14 mouse cellular contexts compared by ENCODE assay signal in the genomic region with DNA sequence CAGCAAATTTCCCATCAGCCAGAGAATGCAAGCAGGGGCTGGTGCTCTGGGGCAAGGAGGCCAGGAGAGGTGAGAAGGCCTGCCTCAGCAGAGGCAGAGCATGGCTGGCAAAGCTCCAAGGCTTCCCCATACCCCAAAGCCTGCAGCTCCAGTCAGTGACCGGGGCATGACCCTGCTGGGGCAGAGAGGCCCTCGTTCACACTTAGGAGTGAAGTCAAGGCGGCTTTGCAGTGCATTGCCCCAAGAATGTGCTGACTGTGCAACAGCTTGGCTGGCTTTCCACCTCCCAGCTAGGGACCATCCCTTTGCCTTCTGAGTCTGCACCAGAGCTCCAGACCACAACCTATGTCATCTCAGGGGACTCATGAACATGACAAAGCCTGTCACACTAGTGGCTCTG.
A peak's percentile ranks its signal among the peaks of the same experiment; 100 is the strongest.
DNase-seq lines count a peak whose midpoint lies in the region; ATAC-seq and TF ChIP-seq lines count a peak whose summit lies in the region.
"Had no signal": no experiment of that assay in that cellular context is flagged by ENCODE, and none has a peak within 500 bp of the region (broad histone marks: within the 10 kb centered on the region; RNA-seq: fewer than 3 reads in every experiment).

No protein-coding gene starts in this region.

- H3K27ac ChIP-seq in intestine, embryonic 15.5 days = no peak overlapping the region
- H3K27ac ChIP-seq in intestine, postnatal 0 days (ENCODE audit: low read depth, low read length) = no peak overlapping the region
- H3K27ac ChIP-seq: hindbrain, embryonic 12.5 days; layer of hippocampus, adult 2 months; limb, embryonic 12.5 days; stomach, postnatal 0 days had no signal

- H3K4me2 ChIP-seq in intestine, embryonic 15.5 days (replicated peaks) = no peak overlapping the region
- no peak overlapping the region for H3K4me2 ChIP-seq in intestine, postnatal 0 days (replicated peaks; ENCODE audit: low read depth)
- H3K4me2 ChIP-seq: hindbrain, embryonic 12.5 days; limb, embryonic 12.5 days had no signal

- no peak overlapping the region for H3K4me3 ChIP-seq in intestine, embryonic 15.5 days (replicated peaks)
- H3K4me3 ChIP-seq in intestine, postnatal 0 days (ENCODE audit: low read depth, low read length) = no peak overlapping the region
- H3K4me3 ChIP-seq: hindbrain, embryonic 12.5 days; layer of hippocampus, adult 2 months; limb, embryonic 12.5 days; megakaryocyte, embryonic 14.5 days; myocyte had no signal

- H3K4me1 ChIP-seq in intestine, embryonic 15.5 days (replicated peaks) = peaks cover 4% of the 10 kb centered on the region; the same call in 1 of the 2 replicates
- no peaks in the 10 kb centered on the region for H3K4me1 ChIP-seq in intestine, postnatal 0 days (replicated peaks; ENCODE audit: control insufficient read depth, insufficient read depth, low read length)
- H3K4me1 ChIP-seq: megakaryocyte, embryonic 14.5 days had no signal

- no peak overlapping the region for H3K9ac ChIP-seq in intestine, embryonic 15.5 days
- H3K9ac ChIP-seq in intestine, postnatal 0 days (ENCODE audit: low read depth, low read length) = no peak overlapping the region
- H3K9ac ChIP-seq: hindbrain, embryonic 12.5 days; limb, embryonic 12.5 days had no signal

- 33% methylated on average over 3 of the region's 3 CpGs for WGBS in intestine, embryonic 15.5 days
- 42% methylated on average over 3 of the region's 3 CpGs for WGBS in intestine, postnatal 0 days

- no peaks in the 10 kb centered on the region for H3K36me3 ChIP-seq in intestine, embryonic 15.5 days
- H3K36me3 ChIP-seq in intestine, postnatal 0 days (ENCODE audit: control insufficient read depth, insufficient read depth) = no peaks in the 10 kb centered on the region
- H3K36me3 ChIP-seq: hindbrain, embryonic 12.5 days; limb, embryonic 12.5 days had no signal

- peak; percentile 60 for DNase-seq in embryo, embryonic 10 days (ENCODE audit: low spot score)
- no peak for DNase-seq in embryo, embryonic 10.5 days (ENCODE audit: low spot score)
- DNase-seq in embryo, embryonic 11 days = peak; percentile 37
- DNase-seq in kidney, postnatal 10 days = peak; percentile 83
- no peak for DNase-seq in gastrocnemius, postnatal 10 days
- no peak for DNase-seq in testis, postnatal 10 days (ENCODE audit: low spot score)

- no peak for TF ChIP-seq CTCF in intestine, postnatal 0 days (IDR thresholded peaks at IDR 0.05; ENCODE audit: low read depth)

- ATAC-seq in intestine, embryonic 15.5 days = 0 out of 2 replicates have a peak, but pooled peaks have one; percentile 52
- no peak for ATAC-seq in intestine, postnatal 0 days

- no peaks in the 10 kb centered on the region for H3K9me3 ChIP-seq in intestine, embryonic 15.5 days
- H3K9me3 ChIP-seq in intestine, postnatal 0 days (ENCODE audit: control insufficient read depth) = no peaks in the 10 kb centered on the region
- H3K9me3 ChIP-seq: hindbrain, embryonic 12.5 days; limb, embryonic 12.5 days; megakaryocyte, embryonic 14.5 days had no signal

- no peaks in the 10 kb centered on the region for H3K27me3 ChIP-seq in intestine, embryonic 15.5 days (replicated peaks)
- H3K27me3 ChIP-seq in intestine, postnatal 0 days (replicated peaks; ENCODE audit: control insufficient read depth, insufficient read depth, low read length) = no peaks in the 10 kb centered on the region
- H3K27me3 ChIP-seq: hindbrain, embryonic 12.5 days had no signal

Comparison
In these comparisons a context has a peak if more than half of its experiments do, and no peak if none do; other contexts are left out.
1. DNase-seq: peak in embryo, embryonic 10 days (single experiment), embryo, embryonic 11 days (single experiment) and kidney, postnatal 10 days (single experiment); none in embryo, embryonic 10.5 days (single experiment), gastrocnemius, postnatal 10 days (single experiment) and testis, postnatal 10 days (single experiment).